In genomic region chr1:177322307-177322685, GRCm38 (mm10) we compare ENCODE assay signal across 8 mouse cellular contexts.
DNase-seq lines count a peak whose midpoint lies in the region; ATAC-seq and TF ChIP-seq lines count a peak whose summit lies in the region.

No protein-coding gene starts in this region.

- no peaks in the 10 kb centered on the region for H3K36me3 ChIP-seq in heart, adult 2 months (ENCODE audit: control insufficient read depth, insufficient read depth, low read length)
- H3K36me3 ChIP-seq in hindbrain, embryonic 12.5 days = no peaks in the 10 kb centered on the region
- no peaks in the 10 kb centered on the region for H3K36me3 ChIP-seq in midbrain, embryonic 14.5 days (ENCODE audit: control insufficient read depth, insufficient read depth, low read length)

- peak overlapping the region; percentile 76 for H3K4me2 ChIP-seq in hindbrain, embryonic 12.5 days (replicated peaks)
- H3K4me2 ChIP-seq in midbrain, embryonic 14.5 days (ENCODE audit: low read length) = peak overlapping the region; percentile 78

- no peak for TF ChIP-seq EP300 in heart, adult 2 months (IDR thresholded peaks at IDR 0.05; ENCODE audit: insufficient read depth, low read depth, low read length)

- H3K9me3 ChIP-seq in hindbrain, embryonic 12.5 days (replicated peaks) = peaks cover 8% of the 10 kb centered on the region; the same call in 1 of the 2 replicates
- H3K9me3 ChIP-seq in midbrain, embryonic 14.5 days (ENCODE audit: control insufficient read depth, low read length) = no peaks in the 10 kb centered on the region; the same call in 1 of the 2 replicates

- TF ChIP-seq POLR2A in heart, adult 2 months (IDR thresholded peaks at IDR 0.05; ENCODE audit: insufficient read depth, low read depth, low read length) = no peak

- H3K9ac ChIP-seq in heart, adult 2 months (ENCODE audit: low read depth, low read length) = no peak overlapping the region
- peak overlapping the region; percentile 58 for H3K9ac ChIP-seq in hindbrain, embryonic 12.5 days
- peak overlapping the region; percentile 51 for H3K9ac ChIP-seq in midbrain, embryonic 14.5 days (replicated peaks; ENCODE audit: low read length)

- WGBS in heart, adult 2 months = 27% methylated on average over 6 of the region's 6 CpGs
- 4% methylated on average over 6 of the region's 6 CpGs for WGBS in hindbrain, embryonic 12.5 days
- WGBS in midbrain, embryonic 14.5 days = 2% methylated on average over 6 of the region's 6 CpGs

- H3K4me3 ChIP-seq in heart, adult 2 months = peak overlapping the region; percentile 48
- H3K4me3 ChIP-seq in hindbrain, embryonic 12.5 days = peak overlapping the region; percentile 43
- H3K4me3 ChIP-seq in midbrain, embryonic 14.5 days (replicated peaks; ENCODE audit: low read depth, low read length) = peak overlapping the region; percentile 46

- H3K27ac ChIP-seq in heart, adult 2 months = no peak overlapping the region
- peak overlapping the region; percentile 66 for H3K27ac ChIP-seq in hindbrain, embryonic 12.5 days
- peak overlapping the region; percentile 65 for H3K27ac ChIP-seq in midbrain, embryonic 14.5 days (replicated peaks; ENCODE audit: low read depth, low read length)

- no peaks in the 10 kb centered on the region for H3K27me3 ChIP-seq in heart, adult 2 months (ENCODE audit: control insufficient read depth, insufficient read depth, low read length)
- 0 out of 2 replicates have a peak, but pooled peaks cover 4% of the 10 kb centered on the region for H3K27me3 ChIP-seq in hindbrain, embryonic 12.5 days
- H3K27me3 ChIP-seq in midbrain, embryonic 14.5 days (ENCODE audit: control insufficient read depth, insufficient read depth, low read length) = no peaks in the 10 kb centered on the region

- no peaks in the 10 kb centered on the region for H3K4me1 ChIP-seq in heart, adult 2 months (ENCODE audit: control insufficient read depth, insufficient read depth, low read length)
- H3K4me1 ChIP-seq in hindbrain, embryonic 12.5 days = no peaks in the 10 kb centered on the region
- no peaks in the 10 kb centered on the region for H3K4me1 ChIP-seq in midbrain, embryonic 14.5 days (ENCODE audit: control insufficient read depth, insufficient read depth, low read length)

- intact Hi-C loops in heart, adult 2 months (cut with DNase I) = no loop called here

- no peaks in the 10 kb centered on the region for H3K79me2 ChIP-seq in heart, adult 2 months (replicated peaks; ENCODE audit: control insufficient read depth, insufficient read depth, low read length)

- no peak for DNase-seq in heart, adult 2 months
- no peak for DNase-seq in heart, adult 8-10 months (ENCODE audit: low spot score)
- peak; percentile 28 for DNase-seq in ZHBTc4 (ENCODE audit: low read depth, low spot score)
- DNase-seq in midbrain, embryonic 14.5 days = peak; percentile 36
- DNase-seq in adrenal gland, postnatal 14 days = no peak
- DNase-seq in urinary bladder, postnatal 10 days (ENCODE audit: low spot score) = no peak
- no peak for DNase-seq in right cerebral cortex, postnatal 36 days (ENCODE audit: low spot score in 2 of 2)

- no peak for TF ChIP-seq CTCF in heart, adult 2 months (IDR thresholded peaks at IDR 0.05)

- ATAC-seq in hindbrain, embryonic 12.5 days (ENCODE audit: low FRiP score) = peak; percentile 76
- peak; percentile 62 for ATAC-seq in midbrain, embryonic 14.5 days (ENCODE audit: low FRiP score, low TSS enrichment)

Comparison
In these comparisons a context has a peak if more than half of its experiments do, and no peak if none do; other contexts are left out.
1. DNase-seq: peak in ZHBTc4 (single experiment) and midbrain, embryonic 14.5 days (single experiment); none in heart, adult 2 months (0 of 2), heart, adult 8-10 months (single experiment), adrenal gland, postnatal 14 days (single experiment), urinary bladder, postnatal 10 days (single experiment) and right cerebral cortex, postnatal 36 days (0 of 2).
2. Peak in every context shown above with its lines, with median percentiles within 50 percentile points of each other: H3K4me3 ChIP-seq.